Mouse (Mus musculus) adrenal gland, adult 2 months (tissue): ENCODE results near the gene Tmem117. TPM values are rescaled to one million over a fixed set of nuclear protein-coding genes. Genes with fewer than 3 reads are reported as not detected.

Experiments used
- DNase-seq: peaks from one replicate; pipeline ENCODE4 v3.0.0; 2021
- polyA plus RNA-seq: library from polyadenylated mRNA; depleted of rRNA; stranded (reverse); fragments of >200 nt; gene quantifications from 2 replicates; pipeline ENCODE4 v1.2.3, GENCODE M21; 2012
- total RNA-seq, 2 experiments: library from RNA; stranded (reverse); gene quantifications; 2 replicates each; pipeline ENCODE4 v1.2.3; 2021

Gene Tmem117
- total and polyA plus RNA-seq, 3 experiments, result 0.26 to 7.1 (median 2.5) TPM

DNA sequence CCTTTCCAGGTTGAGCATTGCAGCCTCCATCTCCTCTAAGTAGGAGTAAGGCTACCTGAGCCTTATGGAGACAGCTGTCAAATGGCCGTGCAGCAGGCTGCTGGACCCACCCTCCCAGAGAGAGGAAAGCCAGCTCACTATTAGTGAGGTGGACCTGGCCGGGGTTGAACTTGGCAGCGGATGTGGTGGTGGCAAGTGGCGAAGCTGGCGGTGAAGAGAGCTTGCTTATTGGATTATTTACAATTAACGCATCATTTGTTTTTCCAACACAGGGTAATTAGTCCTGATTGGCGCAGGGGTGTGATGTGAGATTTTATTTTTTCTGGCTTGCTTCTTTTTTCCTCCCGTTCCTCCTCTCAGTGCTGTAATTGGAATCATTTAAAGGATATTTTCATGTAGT, 19.4 kb downstream of the Tmem117 start:
- DNase-seq, result peak; percentile 14

DNA sequence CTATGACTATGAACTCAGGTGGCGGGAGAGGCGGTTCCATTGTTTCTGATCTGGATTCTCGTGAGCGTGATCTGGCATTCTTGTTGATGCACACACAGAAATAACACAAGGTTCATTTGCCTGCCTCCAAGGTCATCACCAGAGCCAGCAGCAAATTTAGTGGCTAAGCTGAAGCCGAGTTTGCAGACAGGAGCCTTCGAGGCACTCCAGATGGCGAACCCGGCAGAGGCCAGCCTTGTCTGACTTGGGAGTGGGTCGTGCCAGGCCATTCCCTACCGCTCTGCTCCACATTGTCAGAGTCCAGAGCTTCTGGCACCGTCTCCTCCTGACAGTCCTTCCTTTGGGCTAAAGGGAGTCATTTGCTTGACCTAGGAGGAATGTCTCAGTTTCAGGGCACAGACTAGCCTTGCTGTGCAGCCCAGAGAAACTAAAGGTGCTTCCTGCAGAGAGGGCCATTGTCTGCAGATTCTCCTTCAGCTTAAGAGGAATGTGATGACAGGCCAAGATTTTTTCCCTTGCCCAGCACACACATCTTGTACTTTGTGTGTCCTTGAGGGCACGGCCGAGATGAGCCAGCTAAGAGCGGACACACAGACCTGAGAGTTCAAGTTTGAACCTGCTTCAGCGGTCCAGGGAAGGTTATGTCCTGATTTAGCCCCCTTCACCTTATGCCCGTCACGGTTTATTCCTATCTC, 20.2 kb downstream of the Tmem117 start:
- DNase-seq, result peak; percentile 45

DNA sequence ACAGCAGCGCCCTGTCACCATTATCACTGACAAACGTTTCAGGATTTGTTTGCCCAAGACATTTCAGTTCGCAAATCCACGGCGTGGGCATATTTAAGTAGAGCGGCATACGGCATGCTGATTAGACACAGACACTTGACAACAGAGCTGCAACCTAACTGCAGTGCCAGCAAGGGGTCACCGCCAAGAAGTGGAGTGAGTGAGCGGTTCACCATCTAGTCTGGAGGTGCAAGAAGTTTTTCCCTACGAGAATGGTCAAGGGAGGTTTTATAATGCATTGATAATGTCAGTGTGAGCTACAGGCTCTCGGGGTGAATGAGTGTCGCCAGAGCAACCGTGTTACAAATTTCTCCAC, 20.7 kb downstream of the Tmem117 start:
- no peak for DNase-seq

DNA sequence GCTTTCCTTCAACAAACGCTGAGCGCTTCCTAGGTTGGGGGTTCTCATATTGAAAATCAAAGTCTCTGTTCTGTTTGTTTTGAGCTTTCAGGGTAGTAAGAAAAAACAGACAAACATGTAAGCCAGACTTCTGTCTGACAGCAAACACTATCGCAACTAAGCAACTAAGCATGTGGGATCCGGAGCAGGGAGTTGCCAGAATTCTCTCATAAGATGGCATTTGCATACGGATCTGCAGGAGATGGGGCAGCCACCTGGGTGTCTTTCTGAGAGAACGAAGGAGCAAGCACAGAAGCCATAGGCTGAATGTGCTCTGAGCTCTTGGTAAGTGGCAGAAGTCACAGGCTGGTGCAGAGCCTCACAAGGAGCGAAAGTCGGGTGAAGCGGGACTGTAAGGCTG, 22.3 kb downstream of the Tmem117 start:
- no peak for DNase-seq

DNA sequence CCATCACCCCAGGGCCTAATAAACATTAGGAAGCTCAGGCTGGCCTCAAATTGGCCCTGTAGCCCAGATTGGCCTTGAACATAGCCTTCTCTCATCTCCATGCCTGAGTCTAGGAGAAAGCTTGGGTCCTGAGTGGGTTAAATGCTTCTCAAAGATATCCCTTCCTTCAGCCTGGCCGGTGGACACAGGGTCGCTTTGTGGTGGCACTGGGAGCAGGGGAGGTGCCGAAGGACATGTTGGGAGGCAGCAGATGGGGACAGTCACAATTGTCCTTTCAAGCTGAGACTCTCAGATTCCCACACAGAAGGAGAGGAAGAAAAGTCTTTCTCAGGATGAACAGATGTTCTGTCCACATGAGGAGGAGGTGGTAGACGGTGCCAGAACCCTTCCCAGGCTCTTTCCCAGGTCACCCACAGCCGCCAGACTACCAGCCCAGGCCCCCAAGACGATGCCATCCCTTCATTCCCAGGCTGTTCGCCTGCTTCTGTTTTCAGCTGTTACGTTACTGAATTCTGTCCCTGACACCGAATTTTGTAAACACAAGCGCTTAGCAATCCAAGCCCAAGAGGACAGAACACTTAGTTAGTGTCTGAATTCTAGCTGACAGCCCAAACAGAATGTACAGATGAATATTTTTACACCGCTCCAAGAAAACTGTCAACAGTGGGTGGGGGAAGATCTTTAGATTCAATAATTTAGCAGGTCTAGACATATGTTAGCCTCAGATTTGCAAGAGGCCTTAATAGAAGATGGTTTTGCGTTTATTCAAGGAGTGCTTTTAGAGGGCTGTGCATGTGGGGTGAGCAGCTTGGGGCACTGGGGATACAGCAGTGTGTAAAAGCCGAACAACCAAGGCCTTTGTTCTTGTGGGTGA, 23.2 kb downstream of the Tmem117 start:
- no peak for DNase-seq

DNA sequence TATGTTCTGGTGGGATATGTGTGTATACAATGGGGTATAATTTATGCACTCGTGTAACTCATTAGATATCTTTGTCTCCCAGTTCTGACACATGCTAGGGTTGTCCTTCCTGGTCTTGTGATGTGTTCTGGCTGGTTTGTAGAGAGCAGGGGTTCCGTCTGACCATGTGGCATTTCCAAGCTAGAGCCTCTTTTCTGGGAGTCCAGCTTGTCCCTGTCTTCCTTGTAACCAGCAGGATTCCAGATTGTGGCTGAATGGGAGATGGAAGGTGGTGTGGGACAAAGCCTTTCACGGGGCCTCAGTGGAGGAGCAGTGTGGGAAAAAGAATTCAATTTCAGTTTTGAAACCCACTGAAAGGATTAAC, 23.8 kb downstream of the Tmem117 start:
- no peak for DNase-seq

DNA sequence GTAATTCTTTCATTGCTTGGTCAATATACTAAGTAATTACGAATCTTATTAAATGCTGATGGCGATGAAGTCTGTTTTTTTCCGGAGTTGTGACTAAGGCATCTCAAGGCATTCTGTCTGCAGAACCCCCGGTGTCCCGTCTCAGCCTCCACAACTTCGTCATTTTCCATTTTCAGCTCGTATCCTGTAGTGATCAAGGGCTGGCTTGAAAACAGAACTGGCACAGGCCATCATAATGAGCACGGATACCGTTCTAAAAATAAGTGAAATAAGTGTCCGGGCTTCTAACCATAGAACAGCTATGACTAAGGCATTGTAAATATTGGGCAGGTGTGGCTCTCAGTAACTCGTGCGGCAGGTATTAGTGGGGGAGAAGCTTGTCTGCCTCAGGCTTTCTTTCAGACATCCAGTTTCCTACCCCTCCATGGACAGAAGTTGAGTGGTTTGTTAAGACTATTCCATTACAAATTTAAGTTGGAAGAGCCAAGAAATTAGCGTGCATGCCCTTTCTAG, 26.8 kb downstream of the Tmem117 start:
- DNase-seq, result no peak

DNA sequence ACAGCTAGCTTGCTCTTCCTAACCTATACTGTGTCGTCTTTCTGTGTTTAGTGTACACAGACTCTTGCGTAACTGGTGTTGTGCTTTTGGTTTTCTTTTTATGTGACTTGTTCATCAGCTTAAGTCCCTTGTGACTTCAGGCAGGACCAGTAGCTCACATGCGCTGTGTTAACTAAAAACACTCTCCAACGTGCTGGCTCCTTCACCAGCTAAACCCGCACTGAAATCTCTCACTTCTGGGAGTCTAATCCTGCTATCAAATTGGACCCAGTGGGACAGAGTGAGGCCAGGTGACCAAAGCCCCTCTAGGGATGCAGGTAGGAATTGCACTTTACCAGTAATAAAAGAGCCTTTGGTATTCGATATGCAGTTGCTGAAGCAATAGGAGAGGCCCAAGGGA, 28.9 kb downstream of the Tmem117 start:
- no peak for DNase-seq

DNA sequence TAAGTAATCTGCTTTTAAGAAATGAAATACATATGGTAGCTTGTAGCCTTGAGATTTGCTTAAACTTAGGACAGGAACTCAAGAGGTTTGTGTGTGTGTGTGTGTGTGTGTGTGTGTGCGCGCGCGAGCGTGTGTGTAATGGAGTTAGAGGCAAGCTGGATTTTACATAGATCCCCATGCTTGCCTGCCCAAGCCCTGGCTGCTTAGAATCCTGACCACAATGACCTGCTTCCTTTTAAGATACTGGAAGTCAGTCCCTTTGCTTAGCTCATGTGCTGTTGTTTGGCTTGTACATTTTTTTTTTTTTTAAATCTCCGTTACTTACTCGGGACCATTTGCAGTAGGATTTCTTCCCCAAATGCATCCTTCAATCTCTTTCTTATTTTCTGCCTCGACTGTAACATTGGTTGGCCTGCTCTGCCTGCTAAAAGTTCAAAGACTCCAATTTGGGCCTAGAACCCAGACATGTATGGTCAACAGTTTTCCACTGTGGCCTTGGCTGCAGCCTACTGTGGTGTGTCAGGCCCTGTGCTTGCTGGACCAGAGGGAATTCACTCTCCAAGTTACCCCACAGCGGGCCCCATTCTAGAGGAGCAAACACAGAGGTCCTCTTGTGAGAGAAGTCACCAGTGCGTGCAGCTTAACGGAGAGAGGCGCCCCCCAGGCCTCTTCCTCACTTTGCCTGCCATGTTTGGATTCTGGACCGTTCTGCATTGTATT, 29.5 kb downstream of the Tmem117 start:
- DNase-seq, result no peak

DNA sequence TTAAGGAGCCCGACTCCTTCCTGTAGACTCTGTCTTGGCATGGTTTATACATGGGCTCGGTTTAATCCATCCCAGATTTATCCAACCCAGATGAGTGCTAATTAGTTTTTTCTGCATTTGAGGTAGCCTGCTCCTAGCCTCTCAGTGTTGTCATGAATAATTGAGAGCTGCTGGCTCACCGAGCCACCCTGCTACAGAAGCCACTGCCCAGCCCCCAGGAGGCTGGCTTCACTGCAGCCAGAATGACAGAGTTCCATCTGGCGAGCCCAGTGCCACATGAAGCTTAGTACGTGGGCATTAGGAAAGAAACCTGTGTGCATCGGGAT, 30.0 kb downstream of the Tmem117 start:
- no peak for DNase-seq

DNA sequence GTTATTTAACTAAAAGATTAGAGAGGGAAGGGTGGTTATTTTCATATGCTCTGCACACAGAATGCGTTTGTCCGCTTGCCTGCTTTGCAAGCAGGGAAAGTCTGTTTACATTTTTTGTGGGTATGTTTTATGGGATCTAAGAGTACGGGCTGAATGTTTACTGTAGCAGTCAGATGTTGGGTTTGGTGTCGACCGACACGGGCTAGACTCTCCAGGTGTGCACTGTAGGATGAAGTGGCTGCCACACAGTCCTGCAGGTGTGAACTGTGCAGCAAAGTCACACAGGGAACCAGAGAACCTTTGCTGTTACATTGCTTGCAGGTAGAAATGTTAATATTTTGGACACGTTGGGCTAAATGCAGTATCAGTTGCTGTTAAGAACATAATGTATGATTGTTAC, 31.9 kb downstream of the Tmem117 start:
- no peak for DNase-seq

DNA sequence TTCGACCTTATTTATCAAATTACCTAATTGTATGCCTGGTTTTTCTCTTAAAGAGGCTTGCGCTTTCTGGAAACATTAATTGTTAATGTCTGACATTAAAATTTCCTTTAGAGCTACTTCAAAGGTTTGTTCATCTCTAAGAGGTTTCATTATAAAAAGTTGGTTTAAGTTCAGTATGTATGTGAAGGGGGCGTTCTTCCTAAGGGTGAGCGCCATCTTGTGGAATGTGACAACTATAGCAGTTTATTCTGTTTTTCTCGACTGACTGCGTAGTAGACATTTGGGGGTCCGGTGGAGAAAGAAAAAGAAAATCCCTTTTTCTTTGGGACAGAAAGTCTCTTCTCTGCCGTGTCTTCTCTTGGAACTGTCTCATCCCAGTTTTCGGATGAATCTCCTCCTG, 32.4 kb downstream of the Tmem117 start:
- DNase-seq, result no peak

DNA sequence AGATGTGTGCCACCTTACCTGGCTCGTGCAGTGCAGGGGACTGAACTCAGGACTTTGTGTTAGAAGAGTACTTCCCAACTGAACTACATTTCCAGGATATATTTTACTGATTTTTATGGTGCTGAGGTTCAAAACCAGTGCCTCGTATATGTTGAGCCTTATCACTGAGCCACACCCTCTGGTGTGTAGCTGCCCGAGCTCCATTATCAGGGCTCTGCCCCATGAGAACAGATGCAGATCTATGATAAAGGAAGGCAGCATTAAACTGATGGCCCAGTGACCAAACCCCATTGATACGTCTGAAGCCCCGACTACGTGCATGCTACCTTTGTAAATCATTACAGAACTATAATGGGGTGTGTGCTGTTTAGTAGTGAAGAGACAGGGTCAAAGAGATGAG, 35.6 kb downstream of the Tmem117 start:
- DNase-seq, result no peak

DNA sequence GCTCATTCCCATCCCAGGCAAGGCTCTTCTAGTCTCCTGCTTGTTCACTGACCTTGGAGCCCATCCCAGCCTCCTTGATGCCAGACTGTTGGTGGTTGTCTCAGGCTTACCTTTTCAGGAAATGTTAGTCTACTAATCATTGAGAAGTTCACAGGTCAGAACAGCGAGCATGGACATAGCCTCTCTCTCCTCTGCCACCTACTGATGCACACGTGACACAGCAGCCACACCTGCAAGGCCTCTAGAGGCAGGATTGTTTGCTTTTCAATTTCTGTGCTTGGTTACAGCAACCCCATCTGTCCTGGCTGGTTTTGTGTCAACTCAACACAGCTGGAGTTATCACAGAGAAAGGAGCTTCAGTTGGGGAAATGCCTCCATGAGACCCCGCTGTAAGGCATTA, 52.1 kb downstream of the Tmem117 start:
- DNase-seq, result no peak

DNA sequence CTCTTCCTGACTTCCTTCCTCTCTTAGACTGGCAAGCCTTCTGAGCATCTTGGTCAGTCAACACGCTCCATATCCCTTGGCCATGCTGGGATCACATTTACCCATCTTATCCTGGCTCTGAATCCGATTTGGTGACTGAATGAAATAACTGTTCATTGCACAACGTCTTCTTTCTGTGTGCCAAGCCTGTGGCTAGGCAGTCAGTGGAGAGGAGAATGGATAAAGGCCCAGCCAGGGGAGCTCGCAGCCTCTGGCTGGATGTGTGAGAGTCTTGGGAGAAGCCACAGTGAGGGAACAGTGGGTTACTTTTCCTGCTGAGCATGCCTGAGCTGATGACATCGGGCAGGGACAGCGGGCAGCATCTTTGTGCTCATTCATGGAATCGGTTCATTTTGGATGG, 55.2 kb downstream of the Tmem117 start:
- peak; percentile 7 for DNase-seq

DNA sequence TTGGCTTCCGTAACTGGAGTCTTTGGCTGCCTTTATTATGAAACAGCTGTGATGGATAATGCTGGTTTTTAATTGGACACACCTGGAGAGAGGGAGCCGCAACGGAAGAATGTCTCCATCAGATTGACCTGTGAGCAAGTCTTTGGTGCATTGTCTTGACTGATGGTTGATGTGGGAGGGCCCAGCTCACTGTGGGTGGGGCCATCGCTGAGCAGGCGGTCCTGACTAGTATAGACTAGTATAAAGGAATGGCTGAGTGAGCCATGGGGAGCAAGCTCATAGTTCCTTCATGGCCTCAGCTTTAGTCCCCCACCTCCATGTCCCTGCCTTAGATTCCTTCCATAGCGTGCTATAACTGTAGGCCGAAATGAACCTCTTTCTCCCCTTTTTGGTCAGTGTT, 58.1 kb downstream of the Tmem117 start:
- DNase-seq, result no peak

DNA sequence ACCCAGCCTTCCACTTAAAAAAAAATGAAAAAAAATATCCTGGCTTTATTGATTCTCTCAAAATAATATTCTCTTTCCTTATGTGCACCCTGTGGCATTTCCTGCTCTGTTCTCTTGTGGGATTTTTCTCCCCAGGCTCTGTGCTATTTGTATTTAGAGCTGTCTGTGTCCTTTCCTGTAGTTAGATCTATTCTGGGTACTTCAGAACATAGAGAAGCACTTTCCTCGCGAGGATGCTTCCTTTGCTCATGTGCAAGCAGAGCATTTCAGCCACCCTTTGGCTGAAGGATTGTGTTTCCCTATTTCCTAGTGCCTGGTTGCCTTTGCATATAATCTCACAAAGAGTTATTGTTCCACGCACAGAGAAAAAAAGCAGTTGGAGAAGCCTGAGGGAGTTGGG, 58.6 kb downstream of the Tmem117 start:
- no peak for DNase-seq

DNA sequence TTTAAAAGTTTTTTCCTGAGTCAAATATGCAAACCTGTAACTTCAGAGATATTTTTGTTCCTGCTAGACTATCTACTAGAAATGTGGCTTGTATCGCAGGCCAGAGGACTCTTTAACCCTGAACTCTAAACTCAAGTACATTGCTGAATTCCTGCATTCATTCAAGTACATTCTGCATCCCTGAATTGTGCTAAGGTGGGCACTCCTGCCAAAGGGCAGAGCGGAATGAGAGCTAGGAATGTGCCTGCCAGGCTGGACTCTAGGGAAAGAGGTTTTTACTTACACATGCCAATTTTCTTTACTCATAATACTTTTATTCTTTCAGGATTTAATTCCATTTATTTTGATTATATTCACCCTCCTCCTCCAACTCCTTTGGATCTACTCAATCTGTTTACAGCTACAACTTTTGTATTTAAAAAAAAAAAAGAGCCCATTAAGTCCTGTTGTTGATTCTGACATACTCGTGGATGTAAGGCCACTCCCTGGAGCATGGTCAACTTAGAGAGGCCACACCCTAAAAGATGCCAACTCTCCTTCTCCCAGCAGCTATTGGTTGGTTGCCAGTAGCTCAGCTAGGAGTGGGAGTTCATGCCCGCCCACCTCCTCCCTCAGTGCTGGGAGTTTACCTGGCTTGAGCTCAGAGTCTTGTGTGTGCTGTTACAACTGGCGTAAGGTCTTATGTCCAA, 60.3 kb downstream of the Tmem117 start:
- DNase-seq, result no peak

DNA sequence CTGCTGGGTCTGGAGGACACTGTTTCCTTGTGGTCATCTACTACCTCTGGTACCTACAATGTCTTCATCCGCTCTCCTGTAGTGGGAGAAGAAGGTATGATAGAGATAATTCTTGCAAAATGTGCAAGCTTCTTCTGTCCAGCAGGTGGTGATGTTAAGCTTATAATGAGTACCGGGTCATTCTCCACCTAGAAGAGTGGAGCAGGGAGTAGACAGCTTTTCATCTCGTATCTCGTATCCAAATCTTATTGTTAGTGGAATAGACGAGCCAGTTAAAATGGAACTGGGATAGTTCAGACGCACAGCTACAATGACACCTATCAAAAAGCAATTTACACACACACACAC, 60.8 kb downstream of the Tmem117 start:
- DNase-seq, result no peak

DNA sequence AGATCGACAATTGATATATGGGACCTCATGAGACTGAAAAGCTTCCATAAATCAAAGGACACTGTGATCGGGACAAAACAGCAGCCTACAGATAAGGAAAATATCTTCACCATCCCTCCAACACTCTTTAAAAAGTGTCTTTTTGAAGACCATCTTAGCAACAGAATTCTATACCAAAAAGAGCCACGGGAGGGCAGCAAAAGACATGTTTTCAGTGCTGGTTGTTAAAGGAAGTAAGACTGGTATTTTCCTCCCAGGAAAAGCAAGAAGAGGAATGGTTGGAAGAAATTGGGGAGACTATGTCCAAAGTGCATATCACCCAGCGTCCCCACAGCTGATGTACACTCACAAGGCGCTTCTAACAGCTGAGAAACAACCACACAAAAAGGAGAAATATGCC, 93.7 kb downstream of the Tmem117 start:
- peak; percentile 38 for DNase-seq

DNA sequence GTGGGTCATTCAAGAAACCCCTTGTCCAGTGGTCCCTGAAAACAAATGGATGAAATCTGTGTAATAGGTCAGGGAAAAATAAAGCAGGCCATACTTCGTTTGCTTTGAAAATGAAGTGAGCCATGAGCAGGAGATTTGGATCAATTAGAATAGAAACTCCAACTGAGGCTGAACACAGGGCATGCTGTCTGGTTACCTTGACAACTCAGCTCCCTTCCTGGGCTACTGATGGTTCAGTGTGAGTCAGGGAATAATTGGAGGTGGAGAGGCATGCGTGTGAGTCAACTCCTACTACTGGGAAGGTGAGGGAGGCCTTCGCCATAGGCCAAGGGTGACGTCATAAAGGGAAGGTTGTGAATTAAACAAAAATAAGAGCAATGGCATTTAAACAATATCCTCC, 103.1 kb downstream of the Tmem117 start:
- DNase-seq, result peak; percentile 27

DNA sequence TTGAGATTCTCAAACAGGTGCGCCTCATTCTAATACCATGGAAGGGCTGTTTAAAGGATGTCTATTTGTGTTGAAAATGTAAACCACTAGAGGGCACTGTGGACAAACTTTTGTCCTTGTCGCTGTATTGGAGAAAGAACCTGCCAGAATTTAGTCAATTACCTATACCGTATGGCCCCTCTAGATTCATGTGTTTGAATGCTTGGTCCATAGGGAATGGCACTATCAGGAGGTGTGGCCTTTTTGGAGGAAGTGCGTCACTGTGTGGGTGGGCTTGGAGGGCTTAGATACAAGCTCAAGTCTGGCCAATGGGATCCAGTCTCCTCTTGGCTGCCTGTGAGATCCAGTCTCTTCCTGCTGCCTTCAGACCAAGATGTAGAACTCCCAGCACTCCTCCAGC, 140.2 kb downstream of the Tmem117 start:
- peak; percentile 7 for DNase-seq
